Mouse (Mus musculus) cerebellum, adult 9-10 months (tissue): ENCODE data around the gene Senp1.
A peak's percentile ranks its signal among the peaks of the same experiment; 100 is the strongest.

Experiments used
- DNase-seq: peaks from one replicate; pipeline ENCODE4 v3.0.0; 2022

Senp1 gene

DNA sequence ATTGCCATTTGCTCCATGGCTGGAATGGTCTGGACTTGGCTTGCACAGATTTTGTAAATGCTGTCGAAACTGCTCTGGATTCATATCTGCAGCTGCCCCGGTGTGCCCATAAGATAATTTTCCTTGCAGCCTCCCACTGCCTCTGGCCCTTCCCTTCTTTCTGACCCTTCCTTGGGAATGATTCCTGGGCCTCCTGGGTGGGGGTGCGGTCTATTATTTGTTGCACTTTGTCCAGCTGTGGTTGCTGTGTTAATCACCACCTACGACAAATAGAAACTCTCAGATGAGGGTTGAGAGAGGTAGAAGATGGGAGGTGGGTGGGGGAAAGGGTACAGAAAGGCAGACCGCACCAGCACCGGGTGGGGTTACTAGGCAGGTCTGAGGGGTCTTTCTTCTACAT is 13.7 kb upstream of the Senp1 start:
- DNase-seq, result peak; percentile 39

DNA sequence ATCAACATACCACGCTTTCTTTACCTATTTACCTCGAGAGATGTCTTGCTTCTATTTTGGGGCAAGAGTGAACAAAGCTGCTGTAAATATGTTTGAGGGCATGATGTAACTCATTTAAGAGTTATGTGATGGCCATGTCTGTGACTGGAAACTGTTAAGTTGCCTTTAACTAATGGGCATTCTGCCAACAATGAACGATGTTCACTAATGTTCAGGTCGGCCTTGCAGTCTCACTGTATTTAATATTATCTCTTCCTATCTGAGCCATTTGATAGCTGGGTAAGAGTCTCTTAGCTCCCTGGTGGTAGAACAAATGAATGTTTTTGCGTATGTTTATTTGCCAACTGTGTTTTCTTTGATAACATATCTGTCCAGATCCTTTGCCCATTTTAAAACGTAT is 13.0 kb upstream of the Senp1 start:
- DNase-seq, result no peak

DNA sequence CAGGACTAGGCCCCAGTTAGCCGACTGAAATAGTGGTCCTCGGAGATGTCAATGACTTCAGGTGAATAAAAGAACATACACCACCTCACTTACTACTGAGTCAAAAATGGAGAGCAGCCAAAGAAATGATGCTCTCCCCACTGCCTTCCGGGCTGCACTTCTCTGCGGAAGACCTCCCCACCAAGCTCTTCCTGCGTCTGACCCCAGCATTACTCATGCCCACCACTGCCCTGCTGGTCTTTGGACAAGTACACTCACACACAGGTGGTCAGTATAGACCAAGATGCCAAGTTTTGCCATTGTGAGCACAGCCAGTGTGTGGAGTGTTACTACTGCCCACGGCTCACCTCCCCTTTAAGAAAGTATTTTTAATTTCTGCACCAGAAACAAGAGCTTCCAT is 8.9 kb upstream of the Senp1 start:
- no peak for DNase-seq

DNA sequence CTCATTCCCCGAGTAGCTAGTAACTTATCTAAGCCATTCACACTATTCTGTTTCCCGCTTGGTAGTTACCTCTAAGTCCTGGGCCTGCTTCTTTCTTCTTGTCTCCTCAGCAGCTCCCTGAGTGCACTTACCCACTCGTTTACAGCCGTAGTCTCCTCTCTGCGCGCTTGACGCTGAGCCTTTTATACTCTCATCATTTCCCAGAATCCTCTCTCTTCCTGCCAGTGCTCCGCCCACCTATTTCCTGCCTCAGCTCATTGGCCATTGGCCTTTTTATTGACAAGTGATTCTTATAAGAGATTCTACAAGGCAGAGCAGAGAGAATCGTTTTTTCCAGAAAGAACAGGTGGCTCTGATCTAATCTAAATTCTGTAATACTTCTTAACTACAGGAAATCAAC is 5.0 kb upstream of the Senp1 start:
- no peak for DNase-seq

DNA sequence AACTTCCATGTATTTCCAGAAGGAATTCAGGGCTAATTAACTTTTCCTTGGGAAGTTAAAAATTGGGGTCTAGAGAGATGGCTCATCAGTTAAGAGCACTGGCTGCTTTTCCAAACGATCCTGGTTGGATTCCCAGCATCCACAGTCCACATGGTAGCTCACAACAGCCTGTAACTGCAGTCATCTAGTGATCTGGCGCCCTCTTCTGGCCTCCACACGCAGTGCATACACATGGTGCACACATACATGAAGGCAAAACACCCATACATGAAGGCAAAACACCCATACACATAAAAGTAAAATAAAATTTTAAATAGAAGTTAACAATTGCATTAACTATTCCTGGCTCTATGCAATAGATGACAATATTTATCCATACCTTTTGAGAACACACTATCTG is 3.4 kb upstream of the Senp1 start:
- DNase-seq, result no peak

DNA sequence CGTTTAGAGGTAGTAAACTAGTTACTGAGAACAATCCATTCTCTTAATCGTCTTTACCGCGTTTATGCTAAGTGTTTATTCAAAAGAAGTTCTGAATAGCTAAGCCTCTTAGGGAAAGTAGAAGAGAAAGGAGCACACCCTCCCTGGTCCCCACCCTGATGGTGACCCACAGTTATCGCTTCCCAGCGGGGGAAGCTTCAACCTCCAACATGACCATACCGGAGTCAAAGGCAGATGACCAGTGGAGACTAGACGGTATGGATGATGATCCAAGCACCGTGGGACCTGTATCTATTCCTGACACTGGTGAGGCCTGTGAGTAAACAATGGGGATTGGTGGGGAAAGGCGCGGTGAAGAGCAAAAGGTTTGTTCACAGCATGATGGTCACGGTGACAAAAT is 1.4 kb upstream of the Senp1 start:
- no peak for DNase-seq

DNA sequence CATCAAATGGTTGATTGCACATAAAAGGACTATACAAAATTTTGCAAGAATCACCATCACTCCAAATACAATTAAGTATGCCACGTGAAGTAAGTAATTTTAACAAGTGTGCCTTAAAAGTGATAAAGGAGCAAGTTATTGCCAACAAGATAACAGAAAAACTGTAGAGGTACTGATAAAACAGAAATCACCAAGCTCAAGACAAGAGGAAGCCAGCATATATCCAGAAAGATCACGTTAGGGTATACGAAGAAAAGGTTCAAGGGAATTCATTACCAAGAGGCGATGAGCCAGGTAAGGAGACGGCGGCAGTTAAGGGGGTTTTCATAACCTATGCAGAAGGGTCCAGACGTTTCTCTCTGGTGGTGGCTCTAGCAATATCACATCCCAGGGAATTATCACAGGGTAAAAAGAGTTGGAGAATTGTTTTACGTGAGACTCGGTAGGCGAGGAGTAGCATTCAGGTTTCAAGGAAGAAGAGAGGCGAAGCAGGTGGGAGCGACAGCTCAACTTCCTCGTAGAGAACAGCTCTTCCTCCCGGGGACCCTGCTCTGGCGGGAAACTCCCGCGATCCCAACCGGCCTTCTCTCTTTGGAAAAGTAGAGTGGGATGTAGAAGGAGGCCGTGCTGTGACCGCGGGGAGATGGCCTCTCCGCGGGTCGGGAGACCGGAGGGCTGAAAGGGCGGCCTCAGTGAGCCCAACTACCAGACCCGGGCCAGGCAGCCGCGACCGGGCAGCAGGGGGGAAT is 998 bp downstream of the Senp1 start, which contains the start of gene Pfkm:
Pfkm (plus strand) TSS at position 218 of the 749 bp plus-strand sequence.
- peak; percentile 39 for DNase-seq

DNA sequence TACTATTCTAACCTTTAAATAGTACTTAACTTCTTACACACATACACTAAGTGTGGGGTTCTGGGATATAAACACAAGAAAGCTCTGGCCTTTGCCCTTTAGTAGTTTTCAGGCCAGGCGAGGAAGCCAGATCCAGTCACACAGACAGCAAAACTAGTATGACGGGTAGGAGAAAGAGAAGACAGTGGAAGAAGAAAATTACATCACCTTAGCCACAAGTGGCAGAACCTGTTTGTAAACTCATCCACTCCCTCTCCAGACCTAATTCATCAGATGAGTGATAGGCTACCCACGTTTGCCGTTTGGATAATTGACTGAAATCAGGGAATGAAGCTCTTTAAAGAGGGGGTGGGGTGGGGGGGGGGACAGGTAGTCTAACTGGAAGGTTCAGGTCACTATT is 1.7 kb downstream of the Senp1 start:
- DNase-seq, result no peak

DNA sequence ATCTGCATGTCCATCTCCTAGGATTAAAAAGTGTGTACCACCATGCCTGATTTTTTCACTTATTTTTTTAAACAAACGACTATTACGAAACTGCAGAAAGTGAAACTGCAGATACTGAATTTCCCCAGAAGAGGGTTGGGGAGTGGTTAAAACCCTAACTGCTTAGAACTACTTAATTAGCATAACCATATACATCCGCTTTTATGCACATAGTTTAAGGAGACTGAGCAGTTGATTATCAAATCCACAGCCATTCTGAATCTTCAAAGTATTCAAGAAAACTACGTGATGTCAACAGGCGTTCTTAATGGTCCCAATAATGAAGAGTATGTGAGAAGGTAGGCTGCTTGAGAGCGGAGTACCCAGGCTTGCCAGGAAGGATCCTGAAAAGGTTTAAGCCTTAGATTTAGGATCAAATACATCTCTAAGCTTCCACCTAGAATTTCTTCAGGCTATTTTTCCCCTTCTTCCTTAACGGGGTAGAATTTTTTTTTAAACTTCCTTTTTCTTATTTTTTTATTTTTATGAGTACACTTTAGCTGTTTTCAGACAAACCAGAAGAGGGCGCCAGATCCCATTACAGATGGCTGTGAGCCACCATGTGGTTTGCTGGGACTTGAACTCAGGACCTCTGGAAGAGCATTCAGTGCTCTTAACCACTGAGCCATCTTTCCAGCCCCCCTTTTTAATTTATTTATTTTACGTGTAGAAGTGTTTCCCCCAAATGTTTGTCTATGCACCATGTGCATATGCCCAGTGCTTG is 3.9 kb downstream of the Senp1 start:
- peak; percentile 51 for DNase-seq

DNA sequence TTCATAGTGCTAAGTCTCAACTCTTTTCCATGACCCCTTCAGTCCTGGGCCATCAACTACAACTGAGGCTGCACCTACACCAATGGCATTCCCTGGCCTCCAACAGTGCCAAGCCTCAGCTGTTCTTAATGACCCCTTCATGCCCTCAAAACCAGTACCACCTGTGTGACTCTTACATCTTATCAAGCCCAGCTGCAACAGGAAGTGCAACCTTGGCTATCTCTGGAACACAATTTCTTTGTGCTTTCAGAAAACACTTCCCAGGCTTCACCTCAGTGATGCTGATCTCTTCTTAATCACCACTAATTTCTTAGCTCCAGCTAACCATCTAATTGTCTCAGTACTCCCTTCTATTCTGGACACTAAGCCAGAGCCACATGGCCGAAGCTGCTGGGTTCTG is 4.7 kb downstream of the Senp1 start:
- no peak for DNase-seq

DNA sequence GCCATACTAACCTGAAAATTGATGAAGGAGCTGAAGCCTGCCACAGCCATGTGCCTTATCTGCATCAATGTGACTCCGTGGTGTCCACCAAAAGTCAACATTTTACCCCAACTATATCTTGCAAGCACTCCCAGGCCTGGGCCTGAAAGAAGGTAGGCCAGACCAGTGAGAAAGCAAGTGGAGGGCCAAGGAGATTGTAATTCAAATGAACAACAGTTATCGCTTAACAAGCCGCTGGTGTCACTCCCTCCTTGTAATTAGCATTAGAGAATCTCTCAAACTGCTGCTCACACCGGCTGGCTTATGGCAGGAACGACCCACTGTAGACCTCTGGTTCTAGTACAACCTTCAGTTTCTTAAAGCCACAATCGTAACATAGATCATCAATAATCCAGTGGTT is 16.6 kb downstream of the Senp1 start:
- DNase-seq, result no peak

DNA sequence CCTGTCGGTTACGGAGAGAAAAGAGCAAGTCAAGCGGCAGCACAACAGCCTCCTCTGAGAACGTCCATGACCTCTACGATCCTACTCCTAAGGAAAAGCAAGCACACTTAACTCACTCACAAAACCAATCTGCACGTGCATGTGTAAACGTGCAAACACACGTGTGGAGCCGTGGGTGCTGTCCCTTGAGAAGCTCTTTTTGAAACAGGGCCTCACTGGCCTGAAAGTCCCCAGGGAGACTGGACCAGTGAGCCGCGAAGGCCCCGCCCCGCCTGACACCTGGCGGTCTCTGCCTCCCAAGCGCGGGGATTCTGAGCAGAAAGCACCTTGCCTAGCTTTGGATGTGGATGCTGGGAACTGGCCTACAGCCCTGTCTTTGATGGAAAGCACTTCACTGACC is 18.5 kb downstream of the Senp1 start:
- DNase-seq, result no peak

DNA sequence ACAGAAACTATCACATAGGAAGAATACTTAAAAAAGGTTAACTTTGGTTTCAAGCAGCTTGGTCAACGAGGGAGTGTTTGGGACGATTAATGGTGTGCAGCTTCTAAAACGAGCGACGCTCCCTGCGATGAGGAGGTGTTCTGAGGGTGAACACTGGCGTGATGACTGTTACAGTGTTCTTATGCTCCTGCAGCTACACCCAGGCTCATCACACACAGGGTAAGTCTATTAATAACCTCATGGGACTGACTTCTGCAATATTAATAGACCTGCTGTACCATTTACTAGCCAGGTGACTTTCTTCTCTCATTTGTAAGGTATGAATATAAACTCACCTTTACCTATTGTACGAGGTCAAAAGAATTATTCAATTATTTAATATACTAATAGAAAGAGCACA is 19.0 kb downstream of the Senp1 start:
- no peak for DNase-seq

DNA sequence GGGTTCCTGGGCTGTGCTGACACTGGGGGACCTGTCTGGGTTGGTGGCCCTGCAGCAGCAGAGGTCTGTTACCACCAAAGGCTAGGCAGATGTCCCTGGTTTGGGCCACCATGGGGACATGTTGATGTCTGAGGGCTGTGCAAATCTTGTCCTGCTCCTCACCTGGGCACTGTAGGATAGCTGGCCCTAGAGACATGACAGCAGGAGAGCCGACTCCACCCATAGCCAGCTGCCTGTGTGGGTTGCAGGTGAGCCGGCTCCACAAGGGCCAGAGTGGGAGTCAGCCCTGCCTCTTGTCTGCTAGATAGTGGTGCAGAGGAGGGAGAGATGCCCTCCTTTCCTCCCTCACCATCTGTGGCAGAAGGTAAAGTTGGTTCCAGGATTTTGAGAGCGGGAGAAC is 23.2 kb downstream of the Senp1 start:
- DNase-seq, result no peak

DNA sequence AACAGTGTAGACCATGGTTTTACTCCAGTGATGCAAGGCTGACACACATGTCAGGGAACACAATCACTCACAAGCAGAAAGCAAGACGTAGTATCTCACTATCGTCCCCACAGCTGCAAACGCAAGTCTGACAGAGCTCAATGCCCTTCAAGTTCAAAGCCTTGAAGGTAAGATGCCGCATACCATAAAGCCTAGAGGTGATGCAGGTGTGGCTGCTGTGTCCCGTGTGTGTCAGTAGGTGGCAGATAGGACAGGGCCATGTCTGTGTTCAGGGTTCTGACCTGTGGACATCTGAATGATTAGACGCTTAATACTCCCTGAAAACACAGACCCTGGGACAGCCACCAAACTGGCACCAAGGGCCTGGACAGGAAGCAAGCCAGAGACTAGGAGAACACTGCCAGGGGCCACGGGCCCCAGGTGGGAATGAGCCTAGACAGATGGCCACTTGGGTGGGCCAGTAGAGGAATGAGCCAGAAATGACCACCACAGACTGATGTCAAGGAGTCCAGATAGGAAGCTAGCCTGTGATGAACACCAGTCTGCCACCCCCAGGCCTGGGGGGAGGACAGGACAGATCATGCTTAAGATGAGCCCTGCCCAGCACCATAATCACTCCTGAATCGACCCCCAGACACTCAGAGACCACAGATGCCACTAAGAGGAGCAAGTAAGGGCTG is 23.8 kb downstream of the Senp1 start:
- no peak for DNase-seq

DNA sequence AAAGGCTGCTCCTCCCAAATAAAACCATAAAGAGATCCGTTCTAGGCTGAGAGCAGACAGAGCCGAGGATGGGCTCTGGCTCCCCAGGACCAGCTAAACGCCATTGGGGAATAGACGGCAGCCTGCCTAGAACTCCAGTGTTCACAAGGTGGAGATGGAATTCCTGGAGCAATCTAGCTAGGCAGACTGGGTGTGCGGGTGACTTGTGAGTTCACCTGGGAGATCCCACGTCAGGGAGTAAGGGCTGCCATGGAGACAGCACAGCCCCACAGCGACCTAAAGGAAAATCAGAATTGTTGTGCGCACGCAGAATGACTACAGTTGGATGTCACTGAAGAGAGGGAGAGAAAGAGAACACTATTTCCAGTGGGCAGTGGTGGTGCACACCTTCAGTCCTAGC is 25.0 kb downstream of the Senp1 start:
- DNase-seq, result no peak

DNA sequence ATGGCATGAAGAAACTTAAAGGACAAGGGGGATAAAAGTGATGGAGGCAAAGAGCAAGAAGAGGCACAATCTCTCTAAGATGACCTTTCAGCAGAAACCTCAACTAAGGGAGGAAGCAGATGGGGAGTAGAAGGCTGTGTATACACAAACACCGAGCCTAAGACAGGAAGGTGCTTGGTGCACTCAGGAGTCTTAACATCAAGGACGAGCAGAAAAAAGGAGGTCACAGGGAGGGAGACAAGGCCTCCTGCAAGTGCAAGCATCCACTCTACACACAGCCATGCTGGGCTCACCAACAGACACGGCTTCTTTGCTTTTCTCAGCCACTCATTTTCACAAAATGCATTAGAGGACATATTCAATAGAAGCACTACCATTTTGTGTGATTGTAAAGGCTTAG is 26.1 kb downstream of the Senp1 start:
- no peak for DNase-seq

DNA sequence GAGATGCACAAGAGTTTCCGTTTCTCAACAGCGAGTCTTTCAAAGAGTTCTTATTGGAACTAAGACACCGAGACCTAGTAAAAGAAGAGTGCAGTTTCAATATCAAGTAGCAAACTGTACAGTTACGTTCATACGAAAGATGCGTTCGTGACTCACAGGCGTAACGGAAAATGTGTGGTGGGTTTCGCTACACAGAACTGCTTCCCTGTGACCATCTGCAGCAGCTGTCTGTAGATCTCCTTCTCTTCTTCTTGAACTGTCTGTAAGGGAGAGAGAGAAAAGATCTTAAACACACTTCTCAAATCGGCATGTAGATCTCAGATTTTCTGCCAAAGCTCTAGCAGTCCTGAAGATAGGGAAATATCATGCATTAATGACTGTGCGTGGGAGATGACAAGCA is 26.9 kb downstream of the Senp1 start:
- no peak for DNase-seq

DNA sequence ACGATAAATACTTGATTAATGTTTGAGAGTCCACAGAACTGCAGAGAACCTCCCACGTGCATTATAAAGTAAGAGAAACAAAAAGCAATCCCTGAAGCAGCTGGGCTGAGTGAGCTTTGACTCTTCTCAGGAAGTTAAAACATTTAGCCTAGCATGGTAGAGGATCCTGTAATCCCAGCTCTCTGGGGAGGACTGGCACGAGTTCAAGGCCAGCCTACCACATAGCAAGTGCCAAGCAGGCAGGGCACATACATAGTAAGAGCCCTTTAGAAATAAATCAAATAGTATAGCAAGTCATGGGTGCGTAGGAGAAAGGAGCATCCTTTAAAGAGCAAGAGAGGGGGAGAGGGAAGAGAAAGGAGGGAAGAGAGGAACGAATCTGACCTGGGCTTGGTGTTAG is 27.7 kb downstream of the Senp1 start:
- no peak for DNase-seq

DNA sequence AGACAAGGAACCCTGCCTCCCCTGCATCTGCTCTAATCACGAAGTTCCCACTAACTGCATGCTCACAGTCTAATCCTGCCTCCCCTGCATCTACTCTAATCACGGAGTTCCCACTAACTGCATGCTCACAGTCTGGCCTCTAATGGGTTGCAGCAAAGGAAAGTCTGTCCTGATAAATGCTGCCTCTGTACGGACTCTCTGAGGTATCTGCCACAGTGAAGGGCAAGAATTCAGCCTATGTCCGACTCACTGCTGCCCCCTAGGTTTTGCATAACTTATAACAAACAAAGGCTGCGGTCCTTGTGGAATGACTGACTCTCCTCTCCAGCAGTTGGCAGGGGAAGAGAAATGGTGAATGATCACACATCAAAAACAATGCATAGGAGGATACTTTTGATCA is 38.3 kb downstream of the Senp1 start:
- no peak for DNase-seq

DNA sequence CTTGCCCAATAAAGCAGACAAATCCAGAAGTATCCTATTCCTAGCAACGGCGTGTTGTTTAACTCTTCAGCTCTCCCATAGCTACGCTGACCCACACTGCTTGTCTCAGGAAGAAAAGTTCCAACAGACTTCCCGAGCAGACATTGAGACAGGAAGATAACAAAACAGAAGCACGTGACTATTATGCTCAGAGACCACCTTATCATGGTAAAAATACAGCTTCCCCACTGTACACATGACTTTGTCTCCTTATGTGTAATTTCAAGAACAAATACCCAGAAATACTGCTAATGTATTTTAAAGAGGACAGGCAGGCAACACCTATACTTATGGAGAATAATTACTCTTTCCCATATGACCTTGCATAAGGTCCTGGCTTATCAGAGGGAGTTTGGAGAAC is 41.9 kb downstream of the Senp1 start:
- DNase-seq, result no peak

DNA sequence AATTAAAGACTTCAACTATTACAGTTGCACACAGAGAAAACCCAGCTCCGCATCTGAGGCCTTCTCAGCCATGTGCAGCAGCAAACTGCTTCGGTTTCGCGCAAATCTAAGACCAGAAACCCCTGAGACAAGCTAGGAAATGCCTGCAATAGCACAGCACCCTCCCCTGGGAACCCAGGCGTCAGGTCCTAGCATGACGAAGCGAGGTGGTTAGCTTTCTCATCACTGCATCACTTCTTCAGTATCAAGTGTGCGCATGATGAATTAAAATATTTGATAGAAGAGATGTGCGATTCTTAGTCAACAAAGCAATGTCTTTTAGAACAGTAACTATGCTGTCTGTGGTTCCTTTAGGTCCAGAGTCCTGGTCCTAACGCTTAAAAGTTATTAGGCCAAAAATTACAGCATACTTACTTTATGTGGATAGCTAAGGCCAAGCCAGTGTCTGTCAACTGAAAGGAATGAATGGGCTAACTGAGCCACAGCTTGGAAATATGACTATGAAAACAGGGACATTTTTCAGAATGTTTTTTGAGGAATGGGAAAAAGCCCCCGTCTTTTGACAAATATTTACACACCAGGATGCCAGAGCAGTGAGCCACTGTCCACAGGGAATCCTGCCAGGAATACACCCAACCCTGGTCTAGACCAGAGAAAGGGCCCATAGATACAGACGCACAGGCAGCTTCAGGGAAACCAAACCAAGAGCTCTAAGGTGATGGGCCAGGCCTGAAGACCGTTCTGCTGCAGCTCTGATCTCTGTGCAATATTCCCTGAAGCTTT is 44.4 kb downstream of the Senp1 start:
- DNase-seq, result no peak

DNA sequence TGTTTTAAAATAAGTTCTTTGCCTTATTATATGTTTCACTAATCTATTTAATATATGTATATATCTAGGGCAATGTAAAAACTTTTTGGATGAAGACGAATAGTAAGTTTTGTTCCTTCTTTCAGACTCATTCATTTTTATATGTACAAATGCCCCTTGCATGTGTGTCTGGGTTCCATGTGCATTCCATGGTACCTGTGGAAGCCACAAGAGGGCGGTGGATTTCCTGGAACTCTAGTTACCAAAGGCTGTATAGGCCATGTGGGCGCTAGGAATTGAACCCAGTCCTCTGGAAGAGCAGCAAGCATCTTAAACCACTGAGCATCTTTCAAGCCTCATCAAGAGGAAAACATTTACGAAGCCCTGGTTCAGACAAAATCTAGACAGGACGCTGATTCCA is 49.2 kb downstream of the Senp1 start:
- no peak for DNase-seq
